ENCODE assay signal across 9 mouse cellular contexts in genomic region chr10:127665366-127666181, GRCm38 (mm10). TPM values are rescaled to one million over a fixed set of nuclear protein-coding genes. Genes with fewer than 3 reads are reported as not detected.
DNase-seq lines count a peak whose midpoint lies in the region; ATAC-seq and TF ChIP-seq lines count a peak whose summit lies in the region.
"Had no signal": no experiment of that assay in that cellular context is flagged by ENCODE, and none has a peak within 500 bp of the region (broad histone marks: within the 10 kb centered on the region; RNA-seq: fewer than 3 reads in every experiment).

No protein-coding gene starts in this region.

- DNase-seq in cerebellum, adult 18-20 months = peak; percentile 44 to 50
- no peak for DNase-seq in cerebellum, adult 11 months
- peak; percentile 47 for DNase-seq in 3134 (ENCODE audit: extremely low read depth, insufficient read length, low spot score)
- peak; percentile 44 to 46 for DNase-seq in cerebellum, postnatal 25 days
- peak; percentile 55 for DNase-seq in hindbrain, embryonic 10.5 days (ENCODE audit: low spot score)
- DNase-seq in liver, postnatal 0 days = no peak
- DNase-seq in layer of hippocampus, postnatal 25 days (ENCODE audit: extremely low spot score in 1 of 2, low spot score in 1 of 2) = no peak

- peak overlapping the region; percentile 69 for H3K4me3 ChIP-seq in hindbrain, embryonic 10.5 days
- H3K4me3 ChIP-seq in liver, postnatal 0 days (ENCODE audit: low read depth, low read length) = peak overlapping the region; percentile 61
- peak overlapping the region; percentile 65 for H3K4me3 ChIP-seq in stomach, embryonic 15.5 days (replicated peaks)

- peak; percentile 5; the same call in 1 of the 2 replicates for TF ChIP-seq CTCF in liver, postnatal 0 days (IDR thresholded peaks at IDR 0.05; ENCODE audit: low read depth)

- 2% methylated on average over 14 of the region's 14 CpGs for WGBS in hindbrain, embryonic 10.5 days
- 12% methylated on average over 14 of the region's 14 CpGs for WGBS in liver, postnatal 0 days (ENCODE audit: insufficient replicate concordance)
- whole genome bisulfite sequencing in stomach, embryonic 15.5 days = 9% methylated on average over 14 of the region's 14 CpGs

- peak overlapping the region; percentile 72 for H3K9ac ChIP-seq in liver, postnatal 0 days (replicated peaks)
- peak overlapping the region; percentile 69 for H3K9ac ChIP-seq in stomach, embryonic 15.5 days

- H3K27me3 ChIP-seq in hindbrain, embryonic 10.5 days (ENCODE audit: insufficient read depth, poor library complexity, severe bottlenecking) = peaks cover 93% of the 10 kb centered on the region
- H3K27me3 ChIP-seq in liver, postnatal 0 days (ENCODE audit: insufficient read depth, low read length) = peaks cover 28% of the 10 kb centered on the region
- no peaks in the 10 kb centered on the region for H3K27me3 ChIP-seq in stomach, embryonic 15.5 days (replicated peaks)
- H3K27me3 ChIP-seq: Patski had no signal

- no peak for TF ChIP-seq EP300 in liver, postnatal 0 days (IDR thresholded peaks at IDR 0.05; ENCODE audit: low read depth)

- peaks cover 89% of the 10 kb centered on the region for H3K4me1 ChIP-seq in hindbrain, embryonic 10.5 days (replicated peaks)
- peaks cover 53% of the 10 kb centered on the region for H3K4me1 ChIP-seq in liver, postnatal 0 days (ENCODE audit: insufficient read depth)
- H3K4me1 ChIP-seq in stomach, embryonic 15.5 days = peaks cover 59% of the 10 kb centered on the region

- ATAC-seq in liver, postnatal 0 days = no peak
- ATAC-seq in stomach, embryonic 15.5 days (ENCODE audit: insufficient read depth, low FRiP score, low read depth) = no peak

- no peaks in the 10 kb centered on the region for H3K9me3 ChIP-seq in hindbrain, embryonic 10.5 days
- no peaks in the 10 kb centered on the region for H3K9me3 ChIP-seq in liver, postnatal 0 days (ENCODE audit: low read length)
- no peaks in the 10 kb centered on the region for H3K9me3 ChIP-seq in stomach, embryonic 15.5 days

- H3K36me3 ChIP-seq in hindbrain, embryonic 10.5 days = peaks cover 20% of the 10 kb centered on the region; the same call in 1 of the 2 replicates
- peaks cover 17% of the 10 kb centered on the region for H3K36me3 ChIP-seq in liver, postnatal 0 days (replicated peaks; ENCODE audit: insufficient read depth, low read length)
- peaks cover 6% of the 10 kb centered on the region; the same call in 1 of the 2 replicates for H3K36me3 ChIP-seq in stomach, embryonic 15.5 days

- H3K27ac ChIP-seq in hindbrain, embryonic 10.5 days = peak overlapping the region; percentile 90
- peak overlapping the region; percentile 95 for H3K27ac ChIP-seq in liver, postnatal 0 days (ENCODE audit: low read depth)
- H3K27ac ChIP-seq in stomach, embryonic 15.5 days = peak overlapping the region; percentile 94

- H3K4me2 ChIP-seq in liver, postnatal 0 days (ENCODE audit: low read depth, low read length) = peak overlapping the region; percentile 90
- peak overlapping the region; percentile 85 for H3K4me2 ChIP-seq in stomach, embryonic 15.5 days

RNA-seq across cellular contexts. Expression of gene Nemp1, which starts 1.1 kb away (rescaled TPM):
- polyA plus RNA-seq in hindbrain, embryonic 10.5 days (2016; fragmentation: Nextera tagmentation; extraction: Ambion mirVana) = 7.7 and 10.2 TPM in 2 replicates
- polyA plus RNA-seq in liver, postnatal 0 days (2015; fragmentation: Nextera tagmentation; extraction: Ambion mirVana) = 5.6 and 6.3 TPM in 2 replicates
- 7.8 and 8.6 TPM in 2 replicates for polyA plus RNA-seq in stomach, embryonic 15.5 days (2015; fragmentation: Nextera tagmentation; extraction: Ambion mirVana)
- total RNA-seq in layer of hippocampus, postnatal 25 days (2021) = 1 to 10 TPM; 5.8 TPM

RNA-seq across cellular contexts. Expression of gene Nab2, which starts 2.8 kb away (rescaled TPM):
- 6.6 and 6.8 TPM in 2 replicates for polyA plus RNA-seq in hindbrain, embryonic 10.5 days (2016; fragmentation: Nextera tagmentation; extraction: Ambion mirVana)
- 2.4 and 4.3 TPM in 2 replicates for polyA plus RNA-seq in liver, postnatal 0 days (2015; fragmentation: Nextera tagmentation; extraction: Ambion mirVana)
- polyA plus RNA-seq in stomach, embryonic 15.5 days (2015; fragmentation: Nextera tagmentation; extraction: Ambion mirVana) = 10.8 and 13.3 TPM in 2 replicates
- 10 to 100 TPM; 43.0 to 46.0 TPM for total RNA-seq in layer of hippocampus, postnatal 25 days (2021)

RNA-seq across cellular contexts. Expression of gene Stat6, which starts 22.8 kb away (rescaled TPM):
- 8.9 and 9.5 TPM in 2 replicates for polyA plus RNA-seq in hindbrain, embryonic 10.5 days (2016; fragmentation: Nextera tagmentation; extraction: Ambion mirVana)
- 11.3 and 13.0 TPM in 2 replicates for polyA plus RNA-seq in liver, postnatal 0 days (2015; fragmentation: Nextera tagmentation; extraction: Ambion mirVana)
- 35.0 and 37.1 TPM in 2 replicates for polyA plus RNA-seq in stomach, embryonic 15.5 days (2015; fragmentation: Nextera tagmentation; extraction: Ambion mirVana)
- total RNA-seq in layer of hippocampus, postnatal 25 days (2021) = 1 to 10 TPM; 4.1 to 7.2 TPM

RNA-seq across cellular contexts. Expression of gene Myo1a, which starts 39.4 kb away (rescaled TPM):
- polyA plus RNA-seq in hindbrain, embryonic 10.5 days (2016; fragmentation: Nextera tagmentation; extraction: Ambion mirVana) = 0.37 and 0.51 TPM in 2 replicates
- 0.07 TPM in 1 of 2 replicates, not detected in the other for polyA plus RNA-seq in liver, postnatal 0 days (2015; fragmentation: Nextera tagmentation; extraction: Ambion mirVana)
- polyA plus RNA-seq in stomach, embryonic 15.5 days (2015; fragmentation: Nextera tagmentation; extraction: Ambion mirVana) = 15.3 and 17.1 TPM in 2 replicates
- total RNA-seq in layer of hippocampus, postnatal 25 days (2021) = 1 to 10 TPM in 1 of 2 experiments, under 1 TPM in 1; 0.66 to 1.0 TPM

RNA-seq across cellular contexts. Expression of gene Lrp1, which starts 44.6 kb away (rescaled TPM):
- polyA plus RNA-seq in hindbrain, embryonic 10.5 days (2016; fragmentation: Nextera tagmentation; extraction: Ambion mirVana) = 55.7 and 71.7 TPM in 2 replicates
- polyA plus RNA-seq in liver, postnatal 0 days (2015; fragmentation: Nextera tagmentation; extraction: Ambion mirVana) = 44.7 and 49.2 TPM in 2 replicates
- 77.0 and 87.0 TPM in 2 replicates for polyA plus RNA-seq in stomach, embryonic 15.5 days (2015; fragmentation: Nextera tagmentation; extraction: Ambion mirVana)
- total RNA-seq in layer of hippocampus, postnatal 25 days (2021) = 100 to 1,000 TPM; 259 to 316 TPM

Comparison
In these comparisons a context has a peak if more than half of its experiments do, and no peak if none do; other contexts are left out.
1. DNase-seq: peak in cerebellum, adult 18-20 months (2 of 2), 3134 (single experiment), cerebellum, postnatal 25 days (2 of 2) and hindbrain, embryonic 10.5 days (single experiment); none in cerebellum, adult 11 months (single experiment), liver, postnatal 0 days (single experiment) and layer of hippocampus, postnatal 25 days (0 of 2).
2. Peak in every context shown above with its lines, with median percentiles within 50 percentile points of each other: H3K27ac ChIP-seq and H3K4me3 ChIP-seq.